Comparison of ENCODE assay signal across 17 mouse cellular contexts in genomic region chr2:164108501-164108900, GRCm38 (mm10). TPM values are rescaled to one million over a fixed set of nuclear protein-coding genes. Genes with fewer than 3 reads are reported as not detected.
A peak's percentile ranks its signal among the peaks of the same experiment; 100 is the strongest.
DNase-seq lines count a peak whose midpoint lies in the region; ATAC-seq and TF ChIP-seq lines count a peak whose summit lies in the region.
"Had no signal": no experiment of that assay in that cellular context is flagged by ENCODE, and none has a peak within 500 bp of the region (broad histone marks: within the 10 kb centered on the region; RNA-seq: fewer than 3 reads in every experiment).

No protein-coding gene starts in this region.

- no peak for TF ChIP-seq CTCF in gastrocnemius, adult 2 months (IDR thresholded peaks at IDR 0.05)

- no peak for ATAC-seq in limb, embryonic 12.5 days (ENCODE audit: insufficient number of reproducible peaks, insufficient read depth, low FRiP score, low TSS enrichment, low read depth)
- no peak for ATAC-seq in embryonic facial prominence, embryonic 13.5 days (ENCODE audit: insufficient number of reproducible peaks, insufficient read depth, low FRiP score, low TSS enrichment, low read depth)

- peak overlapping the region; percentile 49 for H3K27ac ChIP-seq in gastrocnemius, adult 2 months
- peak overlapping the region; percentile 68 for H3K27ac ChIP-seq in limb, embryonic 12.5 days
- H3K27ac ChIP-seq in limb, embryonic 10.5 days = no peak overlapping the region
- peak overlapping the region; percentile 73 for H3K27ac ChIP-seq in embryonic facial prominence, embryonic 13.5 days
- H3K27ac ChIP-seq: forebrain, embryonic 10.5 days; left cerebral cortex, adult 2 months had no signal

- WGBS in limb, embryonic 12.5 days = 58% methylated on average over 4 of the region's 4 CpGs
- 72% methylated on average over 4 of the region's 4 CpGs for WGBS in limb, embryonic 10.5 days
- WGBS in embryonic facial prominence, embryonic 13.5 days = 35% methylated on average over 4 of the region's 4 CpGs

- no peak overlapping the region for H3K9ac ChIP-seq in limb, embryonic 12.5 days (replicated peaks)
- H3K9ac ChIP-seq in embryonic facial prominence, embryonic 13.5 days = no peak overlapping the region

- no peak overlapping the region for H3K4me3 ChIP-seq in gastrocnemius, adult 2 months
- H3K4me3 ChIP-seq in limb, embryonic 12.5 days (replicated peaks) = no peak overlapping the region
- H3K4me3 ChIP-seq in limb, embryonic 10.5 days = no peak overlapping the region
- no peak overlapping the region for H3K4me3 ChIP-seq in embryonic facial prominence, embryonic 13.5 days
- H3K4me3 ChIP-seq: forebrain, embryonic 10.5 days; left cerebral cortex, adult 2 months had no signal

- H3K36me3 ChIP-seq in limb, embryonic 12.5 days = peaks cover 29% of the 10 kb centered on the region; the same call in 1 of the 2 replicates
- peaks cover 61% of the 10 kb centered on the region for H3K36me3 ChIP-seq in limb, embryonic 10.5 days
- H3K36me3 ChIP-seq in embryonic facial prominence, embryonic 13.5 days = peaks cover 12% of the 10 kb centered on the region; the same call in 1 of the 2 replicates

- peaks cover 22% of the 10 kb centered on the region for H3K4me1 ChIP-seq in limb, embryonic 12.5 days (replicated peaks)
- no peaks in the 10 kb centered on the region for H3K4me1 ChIP-seq in limb, embryonic 10.5 days
- peaks cover 28% of the 10 kb centered on the region for H3K4me1 ChIP-seq in embryonic facial prominence, embryonic 13.5 days

- H3K4me2 ChIP-seq in limb, embryonic 12.5 days = no peak overlapping the region
- no peak overlapping the region for H3K4me2 ChIP-seq in embryonic facial prominence, embryonic 13.5 days
- H3K4me2 ChIP-seq: midbrain, embryonic 11.5 days had no signal

- intact Hi-C loops in gastrocnemius, adult 2 months (cut with DNase I) = no loop called here

- H3K27me3 ChIP-seq in limb, embryonic 12.5 days = no peaks in the 10 kb centered on the region
- H3K27me3 ChIP-seq in limb, embryonic 10.5 days (ENCODE audit: low read depth, poor library complexity, severe bottlenecking) = no peaks in the 10 kb centered on the region
- H3K27me3 ChIP-seq in embryonic facial prominence, embryonic 13.5 days = no peaks in the 10 kb centered on the region

- DNase-seq in gastrocnemius, adult 2 months = peak; percentile 34
- no peak for DNase-seq in gastrocnemius, postnatal 4 days (ENCODE audit: low spot score in 2 of 2)
- no peak for DNase-seq in limb, embryonic 10.5 days (ENCODE audit: low spot score)
- DNase-seq in mesoderm, embryonic 11.5 days (ENCODE audit: low read depth, low spot score) = peak; percentile 20
- no peak for DNase-seq in adrenal gland, postnatal 10 days
- no peak for DNase-seq in adrenal gland, adult 8-10 months
- DNase-seq: cerebellum, adult 9-11 months; kidney, adult 2 months; kidney, postnatal 14 days; lung, postnatal 10 days; retina, postnatal 1 day; right cerebral cortex, postnatal 4 days had no signal

- H3K9me3 ChIP-seq in limb, embryonic 12.5 days = no peaks in the 10 kb centered on the region
- H3K9me3 ChIP-seq in limb, embryonic 10.5 days (replicated peaks) = no peaks in the 10 kb centered on the region
- no peaks in the 10 kb centered on the region for H3K9me3 ChIP-seq in embryonic facial prominence, embryonic 13.5 days
- H3K9me3 ChIP-seq: forebrain, embryonic 10.5 days had no signal

RNA-seq across cellular contexts. Expression of gene Tomm34, which starts 37.5 kb away (rescaled TPM):
- total RNA-seq in gastrocnemius, adult 2 months (2021) = 10 to 100 TPM; 12.5 to 16.3 TPM
- total RNA-seq in gastrocnemius, postnatal 4 days (2021) = 10 to 100 TPM; 25.2 to 25.4 TPM
- polyA plus RNA-seq in limb, embryonic 12.5 days (2016; fragmentation: Nextera tagmentation; extraction: Ambion mirVana) = 53.6 and 53.7 TPM in 2 replicates
- polyA plus RNA-seq in limb, embryonic 10.5 days (2016; fragmentation: Nextera tagmentation; extraction: Ambion mirVana) = 60.3 and 66.4 TPM in 2 replicates
- polyA plus RNA-seq in embryonic facial prominence, embryonic 13.5 days (2015; fragmentation: Nextera tagmentation; extraction: Ambion mirVana) = 59.1 and 59.3 TPM in 2 replicates
- total RNA-seq in adrenal gland, postnatal 10 days (2021) = 10 to 100 TPM; 24.6 to 29.5 TPM
- total RNA-seq in adrenal gland, adult 8-10 months (2022) = 10 to 100 TPM; 44.9 to 54.8 (median 45.7) TPM

RNA-seq across cellular contexts. Expression of gene Stk4, which starts 38.4 kb away (rescaled TPM):
- total RNA-seq in gastrocnemius, adult 2 months (2021) = 1 to 10 TPM; 6.8 to 8.7 TPM
- total RNA-seq in gastrocnemius, postnatal 4 days (2021) = 10 to 100 TPM; 19.1 to 21.3 TPM
- 28.2 and 29.6 TPM in 2 replicates for polyA plus RNA-seq in limb, embryonic 12.5 days (2016; fragmentation: Nextera tagmentation; extraction: Ambion mirVana)
- 30.4 and 32.8 TPM in 2 replicates for polyA plus RNA-seq in limb, embryonic 10.5 days (2016; fragmentation: Nextera tagmentation; extraction: Ambion mirVana)
- polyA plus RNA-seq in embryonic facial prominence, embryonic 13.5 days (2015; fragmentation: Nextera tagmentation; extraction: Ambion mirVana) = 19.0 and 19.8 TPM in 2 replicates
- 10 to 100 TPM; 27.9 to 30.1 TPM for total RNA-seq in adrenal gland, postnatal 10 days (2021)
- 10 to 100 TPM; 27.4 to 38.9 (median 36.4) TPM for total RNA-seq in adrenal gland, adult 8-10 months (2022)

Comparison
In these comparisons a context has a peak if more than half of its experiments do, and no peak if none do; other contexts are left out.
1. DNase-seq: peak in gastrocnemius, adult 2 months (single experiment) and mesoderm, embryonic 11.5 days (single experiment); none in gastrocnemius, postnatal 4 days (0 of 2), limb, embryonic 10.5 days (single experiment), adrenal gland, postnatal 10 days (single experiment) and adrenal gland, adult 8-10 months (single experiment).